Mouse (Mus musculus): ENCODE results near the gene St8sia6. TPM values are rescaled to one million over a fixed set of nuclear protein-coding genes. Genes with fewer than 3 reads are reported as not detected.
"Not testable (repeated sequence)": the region's sequence is repeated elsewhere in the genome, so short reads cannot be mapped to it uniquely, and the experiment has no call there.

The St8sia6 gene
- polyA plus RNA-seq (2017; shearing (Covaris generic)) = 10 to 100 TPM in 2 of 3 experiments, under 1 TPM in 1; 0.88 to 17.6 (median 14.3) TPM

DNA sequence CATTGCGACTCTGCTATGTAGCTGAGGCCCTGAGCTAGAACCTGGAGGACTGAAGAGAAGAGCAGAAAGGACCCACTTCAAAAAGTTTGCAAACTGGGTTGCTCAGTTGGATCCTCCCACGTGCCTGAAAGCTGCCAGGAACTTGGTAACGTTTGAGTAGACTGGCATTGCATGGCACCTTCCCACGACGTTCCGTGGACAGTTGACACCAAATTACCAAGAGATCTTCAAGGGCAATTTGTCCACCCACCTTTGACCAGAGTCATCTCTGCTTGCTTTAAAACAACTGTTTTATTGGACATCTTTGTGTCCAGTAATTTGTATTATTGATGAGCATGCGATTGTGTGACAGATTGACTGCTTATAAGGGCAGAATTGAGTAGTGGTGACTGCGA is at the start of gene St8sia6:
Gene St8sia6, minus strand, starts transcription at position 96 of the 395 bp plus-strand sequence.
- ATAC-seq = no peak

DNA sequence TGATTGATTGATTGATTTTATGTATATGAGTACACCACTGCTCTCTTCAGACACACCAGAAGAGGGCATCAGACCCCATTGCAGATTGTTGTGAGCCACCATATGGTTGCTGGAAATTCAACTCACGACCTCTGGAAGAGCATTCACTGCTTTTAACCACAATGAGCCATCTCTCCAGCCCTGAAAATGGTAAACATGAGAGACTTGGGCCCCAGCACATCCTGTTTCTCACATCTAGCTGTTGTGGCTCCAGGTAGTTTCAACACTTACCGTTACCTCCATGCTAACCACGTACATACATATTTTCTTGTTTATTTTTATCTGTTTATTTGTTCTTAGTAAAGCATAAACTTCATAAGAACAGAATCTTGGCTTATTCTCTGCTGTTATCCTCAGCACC is 42.4 kb upstream of the St8sia6 start:
- peak; percentile 87 for ATAC-seq

DNA sequence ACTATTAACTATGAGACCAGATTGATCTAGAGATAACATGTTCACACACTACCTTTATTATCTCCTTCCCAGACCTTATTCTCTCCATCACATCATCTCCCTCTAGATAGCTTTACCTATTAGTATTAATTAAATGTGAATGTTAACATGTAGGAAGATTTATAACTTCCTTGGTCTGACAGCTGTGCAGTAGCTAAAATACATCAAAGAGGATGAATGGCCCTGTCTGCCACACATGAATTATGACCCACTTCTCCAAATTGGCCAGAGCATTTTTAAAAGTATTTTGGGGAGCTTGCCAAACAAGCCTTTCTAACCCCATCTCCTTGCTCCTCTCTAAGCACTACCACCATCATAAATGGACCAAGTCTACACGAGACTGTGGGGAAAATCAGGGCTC is 41.1 kb upstream of the St8sia6 start:
- no peak for ATAC-seq

DNA sequence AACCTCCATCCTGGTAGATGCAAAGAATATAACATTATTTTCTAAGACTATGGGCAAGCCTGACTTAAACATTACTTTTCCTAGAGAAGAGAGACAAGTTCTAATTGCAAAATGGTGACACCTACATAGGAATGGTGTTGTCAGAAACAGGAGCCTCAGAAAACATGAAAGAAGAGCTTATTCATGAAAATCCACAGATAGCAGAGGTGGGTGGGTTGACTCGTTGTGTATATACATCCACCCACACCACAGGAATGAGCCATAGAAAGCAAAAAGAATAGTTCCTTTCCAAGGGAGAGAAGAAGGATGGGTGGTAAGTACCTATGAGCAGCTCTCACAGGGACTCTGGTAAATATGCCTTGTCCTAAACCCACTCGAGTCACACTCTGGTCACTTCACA is 22.8 kb upstream of the St8sia6 start:
- ATAC-seq = no peak

DNA sequence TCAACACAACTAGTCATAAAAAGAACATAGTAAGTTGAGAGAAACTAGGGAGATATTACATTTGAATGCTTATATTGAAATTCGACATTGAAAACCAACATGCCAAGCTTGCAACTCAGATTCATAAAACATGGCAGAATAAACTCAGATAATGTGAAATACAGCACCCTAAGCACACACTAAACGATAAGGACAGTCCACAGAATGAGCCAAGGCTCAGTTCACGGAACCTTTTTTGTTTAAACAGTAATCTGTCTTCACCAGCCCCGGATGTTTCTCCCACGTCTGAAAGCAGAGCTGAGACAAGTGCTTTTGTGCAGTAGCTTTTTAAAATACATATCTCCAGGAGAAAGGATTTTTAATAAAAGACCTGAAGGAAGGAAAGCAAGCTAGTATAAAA is 14.7 kb upstream of the St8sia6 start:
- ATAC-seq = no peak

DNA sequence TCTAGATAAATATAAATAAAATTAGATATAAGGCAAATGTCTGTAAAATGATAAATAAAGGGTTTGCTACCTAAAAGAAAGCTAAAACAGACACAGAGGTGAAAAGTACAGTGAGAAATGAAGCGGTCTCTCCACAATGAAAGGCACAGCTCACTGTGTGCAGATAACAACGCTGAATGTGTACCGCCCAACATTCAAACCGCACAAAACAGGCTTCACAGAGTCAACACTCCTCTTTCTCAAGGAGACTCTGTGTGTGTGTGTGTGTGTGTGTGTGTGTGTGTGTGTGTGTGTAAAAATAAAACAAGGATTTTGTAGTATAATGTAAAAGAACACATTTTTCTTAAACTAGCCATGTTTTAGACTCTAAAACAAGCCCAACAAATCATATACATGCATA is 14.1 kb upstream of the St8sia6 start:
- no peak for ATAC-seq

DNA sequence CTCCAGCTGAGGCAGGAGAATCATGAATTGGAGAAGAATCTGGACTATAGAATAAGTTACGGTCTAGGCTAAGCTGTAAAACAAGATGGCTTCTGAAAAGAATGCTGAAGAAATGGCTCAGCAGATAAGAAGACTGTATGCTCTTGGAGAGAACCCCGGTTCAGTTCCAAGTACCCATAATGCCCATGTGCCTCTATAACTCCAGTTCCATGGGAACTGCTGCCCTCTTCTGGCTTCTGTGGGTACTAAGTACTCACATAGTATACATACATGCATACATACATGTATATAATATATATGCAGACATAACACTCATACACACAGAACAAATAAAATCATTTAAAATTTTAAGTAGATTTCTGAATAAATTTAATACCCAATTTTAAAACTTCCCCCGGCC is 12.3 kb upstream of the St8sia6 start:
- ATAC-seq = peak; percentile 54

DNA sequence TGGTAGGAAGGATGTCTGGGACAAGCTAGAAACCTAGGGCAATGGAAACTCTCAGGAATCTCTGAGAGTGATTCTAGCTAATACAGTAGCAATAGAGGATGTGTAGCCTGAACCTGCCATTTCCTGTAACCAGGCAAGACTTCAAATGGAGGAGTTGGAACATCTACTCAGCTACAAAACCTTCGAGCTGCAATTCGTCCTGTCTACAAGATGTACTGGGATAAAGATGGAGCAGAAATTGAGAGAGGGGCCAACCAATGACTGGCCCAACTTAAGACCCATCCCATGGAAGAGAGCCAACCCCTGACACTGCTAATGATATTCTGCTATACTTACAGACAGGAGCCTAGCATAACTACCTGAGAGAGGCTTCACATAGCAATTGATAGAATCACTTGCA is 6.8 kb upstream of the St8sia6 start:
- ATAC-seq = no peak

DNA sequence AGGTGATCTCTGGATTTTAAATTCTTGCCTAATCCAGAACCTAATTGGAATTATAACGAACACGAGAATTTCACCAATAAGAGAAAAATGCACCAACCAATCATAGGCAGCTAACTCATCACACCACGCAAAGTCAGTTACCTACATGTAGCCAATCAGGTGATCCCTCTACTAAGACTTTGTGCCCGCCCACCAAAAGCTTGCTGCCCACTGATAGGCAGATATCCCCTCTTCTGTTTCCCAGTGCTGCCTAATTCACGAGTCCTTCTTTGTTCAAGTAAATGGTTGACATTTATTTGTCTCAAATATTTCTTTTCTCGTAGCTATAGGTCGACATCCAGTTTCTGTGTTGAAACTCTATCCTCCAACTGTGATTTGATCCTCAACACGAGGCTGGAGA is 582 bp upstream of the St8sia6 start:
- no peak for ATAC-seq

DNA sequence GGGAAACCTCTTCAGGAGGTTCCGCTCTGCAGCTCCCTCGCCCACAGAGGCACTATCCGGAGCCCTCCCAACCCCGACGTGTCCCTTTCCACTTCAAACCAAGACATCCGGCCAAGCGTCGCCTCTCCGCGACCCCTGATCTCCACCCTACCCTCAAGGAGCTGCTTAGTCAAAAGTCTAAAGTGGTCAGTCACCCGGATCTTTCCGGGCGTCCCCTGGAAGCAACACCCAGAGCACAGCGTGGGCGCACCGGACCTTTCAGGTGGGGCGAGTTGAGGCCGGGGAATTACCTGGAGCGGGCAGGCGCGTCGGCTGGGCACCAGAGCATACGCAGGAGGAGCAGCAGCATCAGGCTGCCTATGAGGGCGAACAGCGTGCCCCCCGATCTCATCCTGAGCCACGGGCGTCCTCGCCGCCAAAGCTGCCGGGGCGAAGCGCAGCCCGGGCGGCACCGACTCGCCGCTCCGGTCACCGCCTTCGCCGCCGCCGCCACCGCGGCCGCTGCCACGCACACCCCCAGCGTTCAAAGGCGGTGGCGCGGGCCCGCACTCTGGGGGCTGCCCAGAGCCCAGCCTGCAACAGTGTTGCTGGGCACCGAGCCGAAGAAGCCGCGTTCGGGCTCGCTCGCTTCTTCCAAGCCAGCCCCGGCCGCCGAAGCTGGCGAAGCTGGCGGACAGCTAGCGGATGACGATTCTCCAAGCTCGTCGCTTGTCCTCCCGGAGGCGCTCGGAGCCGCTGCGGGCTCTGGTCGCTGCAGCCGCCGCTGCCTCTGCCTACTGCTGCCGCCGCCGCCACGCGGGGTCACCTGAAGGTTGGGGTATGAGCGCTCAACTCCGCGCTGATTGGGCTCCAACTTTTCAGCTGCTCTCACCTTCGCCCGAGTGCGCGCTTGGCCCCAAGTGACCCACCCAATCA is 553 bp downstream of the St8sia6 start:
- peak; percentile 63 for ATAC-seq

DNA sequence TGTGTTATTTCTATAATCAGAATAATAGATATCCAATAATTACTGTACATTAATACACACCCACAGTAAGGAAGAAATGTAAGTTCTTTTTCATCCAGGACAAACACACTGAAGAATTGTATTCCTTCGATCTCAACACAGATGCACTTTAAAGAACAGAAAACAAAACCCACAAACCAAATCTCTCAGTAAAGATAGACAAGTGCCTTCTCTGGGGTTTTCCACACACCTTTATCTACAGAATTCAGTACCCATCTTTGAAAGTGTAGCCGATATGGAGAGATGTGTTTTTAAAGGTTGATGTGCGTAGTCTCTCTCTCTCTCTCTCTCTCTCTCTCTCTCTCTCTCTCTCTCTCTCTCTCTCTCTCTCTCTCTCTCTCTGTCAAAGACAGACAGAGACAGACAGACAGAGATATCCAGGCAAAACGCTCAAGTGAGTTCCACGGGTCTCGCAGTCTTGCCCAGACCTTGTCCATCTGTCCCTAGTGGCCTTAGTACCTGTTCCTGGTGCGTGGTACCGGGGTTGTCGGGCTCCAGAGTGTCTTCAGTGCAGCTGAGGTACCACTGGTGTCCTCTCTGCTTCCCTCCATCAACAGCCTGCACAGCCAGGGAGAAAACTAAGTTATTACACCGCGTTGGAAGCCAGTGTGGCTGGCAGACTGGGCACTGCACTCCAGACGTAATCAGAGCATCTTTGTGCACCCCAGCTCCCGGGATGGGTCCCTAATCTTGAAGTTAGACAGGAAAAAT is 1.4 kb downstream of the St8sia6 start:
- ATAC-seq = peak; percentile 19

DNA sequence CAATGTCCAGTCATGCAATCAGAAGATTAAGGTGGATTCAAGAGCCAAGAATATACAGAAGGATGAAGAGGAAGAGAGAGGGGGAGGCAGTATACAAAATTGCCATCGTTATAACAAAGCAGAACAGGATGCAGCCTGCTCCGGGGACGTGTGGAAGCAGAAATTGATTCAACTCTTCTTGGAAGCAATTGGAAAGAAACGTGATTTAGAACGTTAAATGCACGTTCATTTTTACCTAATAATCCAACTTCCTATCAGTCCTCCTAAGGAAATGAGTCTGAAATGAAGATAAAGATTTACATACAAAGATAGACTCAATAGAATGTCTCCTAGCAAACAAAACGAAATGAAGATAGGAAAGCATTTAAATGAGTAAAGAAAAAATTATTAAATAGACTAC is 2.3 kb downstream of the St8sia6 start:
- ATAC-seq = no peak

DNA sequence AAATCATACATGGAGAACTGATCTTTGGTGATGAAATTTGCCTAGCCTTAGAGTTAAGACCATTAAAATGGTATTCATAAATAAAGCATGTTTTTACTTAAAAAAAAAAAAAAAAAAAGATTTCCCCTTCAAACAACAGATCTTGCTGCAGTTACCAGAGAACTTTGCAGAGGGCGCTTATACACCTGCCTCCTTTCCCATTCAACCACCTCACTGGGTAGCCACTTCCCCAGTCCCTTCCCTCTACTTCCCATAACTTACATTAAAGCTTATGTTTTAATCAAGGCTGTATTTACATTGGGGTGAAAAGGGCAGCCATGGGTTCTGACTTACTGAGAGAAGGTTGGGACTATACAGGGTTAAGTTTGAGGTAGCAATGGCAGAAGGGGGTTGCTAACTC is 4.5 kb downstream of the St8sia6 start:
- no peak for ATAC-seq

DNA sequence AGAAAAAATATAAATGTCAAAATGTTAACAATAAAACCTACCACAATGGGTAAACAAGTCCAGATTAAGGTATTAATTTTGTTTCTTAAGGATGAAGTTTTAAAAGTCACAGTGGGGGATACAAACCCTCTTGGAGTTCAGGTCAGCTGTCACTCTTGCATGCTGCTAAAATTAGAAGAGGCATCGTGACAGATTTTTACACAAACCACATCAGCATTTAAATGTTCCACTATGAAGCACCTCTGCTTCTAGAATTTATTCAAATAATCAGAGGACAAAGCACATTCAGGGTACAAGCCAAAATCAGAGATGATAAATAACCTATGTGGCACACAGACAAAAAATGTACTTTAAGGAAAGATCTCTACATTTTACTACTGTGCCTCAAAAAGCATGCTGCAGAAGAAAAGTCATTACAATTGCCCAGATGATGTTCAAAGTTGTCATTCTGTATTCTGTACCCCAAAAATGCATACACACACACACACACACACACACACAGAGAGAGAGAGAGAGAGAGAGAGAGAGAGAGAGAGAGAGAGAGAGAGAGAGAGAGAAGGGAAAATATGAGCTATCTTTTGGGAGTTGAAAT is 7.2 kb downstream of the St8sia6 start:
- no peak for ATAC-seq

DNA sequence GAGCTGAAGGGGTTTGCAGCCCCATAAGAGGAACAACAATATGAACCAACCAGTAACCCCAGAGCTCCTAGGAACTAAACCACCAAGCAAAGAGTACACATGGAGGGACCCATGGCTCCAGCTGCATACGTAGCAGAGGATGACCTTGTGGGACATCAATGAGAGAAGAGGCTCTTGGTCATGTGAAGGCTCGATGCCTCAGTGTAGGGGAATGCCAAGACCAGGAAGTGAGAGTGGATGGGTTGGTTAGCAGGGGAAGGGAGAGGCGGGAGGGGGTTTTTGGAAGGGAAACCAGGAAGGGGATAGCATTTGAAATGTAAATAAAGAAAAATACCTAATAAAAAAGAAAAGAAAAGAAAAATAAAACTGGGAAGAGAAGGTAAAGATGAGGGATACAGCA is 7.9 kb downstream of the St8sia6 start:
- ATAC-seq = not testable (repeated sequence)

DNA sequence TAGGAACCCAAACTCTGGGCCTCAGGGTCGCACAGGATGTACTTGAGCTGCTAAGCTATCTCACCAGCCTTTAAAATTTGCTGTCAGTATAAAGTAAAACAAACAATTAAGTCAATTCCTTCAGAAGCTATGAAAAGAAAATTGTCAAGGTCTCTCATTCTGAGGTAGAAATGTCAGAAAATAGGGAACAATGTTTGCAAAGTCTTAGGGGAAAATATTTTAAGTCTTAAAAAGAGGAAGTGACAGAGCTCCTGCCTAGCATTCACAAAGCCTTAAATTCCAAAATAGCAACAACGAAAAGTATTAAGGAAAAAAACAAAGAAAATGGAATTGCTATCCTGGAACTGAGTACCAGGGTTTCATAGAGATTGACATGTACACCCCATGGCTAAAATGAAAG is 8.6 kb downstream of the St8sia6 start:
- ATAC-seq = peak; percentile 43

DNA sequence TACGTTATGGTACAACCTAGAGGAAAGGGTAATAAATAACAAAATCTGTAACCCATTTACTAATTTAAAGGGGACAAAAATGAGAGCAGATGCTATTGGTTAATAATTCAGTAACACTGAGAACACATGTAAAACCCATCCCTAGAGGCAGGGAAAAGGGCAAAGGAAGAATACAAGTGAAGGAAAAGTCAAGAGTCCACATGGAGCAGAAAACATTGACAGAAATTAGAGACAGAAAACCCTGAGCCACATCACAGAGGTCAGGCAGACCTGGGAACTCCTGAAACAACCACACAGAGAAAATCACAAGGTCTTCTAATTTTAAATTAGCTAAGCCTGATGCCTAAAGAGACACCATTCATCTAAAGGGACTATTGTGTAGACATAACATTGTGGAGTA is 9.4 kb downstream of the St8sia6 start:
- ATAC-seq = no peak

DNA sequence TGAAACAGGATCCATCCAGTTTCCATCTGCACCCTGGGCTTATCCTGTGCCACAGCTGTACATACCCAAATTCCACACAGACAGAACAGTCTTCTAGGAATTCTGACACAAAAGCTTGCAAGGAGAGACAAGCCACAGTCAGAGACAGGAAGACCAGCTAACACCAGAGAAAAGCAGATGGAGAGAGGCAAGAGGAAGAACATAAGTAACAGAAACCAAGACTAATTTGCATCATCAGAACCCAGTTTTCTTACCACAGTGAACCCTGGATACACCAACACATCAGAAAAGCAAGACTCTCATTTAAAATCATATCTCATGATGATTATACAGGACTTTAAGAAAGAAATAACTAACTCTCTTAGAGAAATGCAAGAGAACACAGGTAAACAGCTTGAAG is 16.8 kb downstream of the St8sia6 start:
- peak; percentile 18 for ATAC-seq

DNA sequence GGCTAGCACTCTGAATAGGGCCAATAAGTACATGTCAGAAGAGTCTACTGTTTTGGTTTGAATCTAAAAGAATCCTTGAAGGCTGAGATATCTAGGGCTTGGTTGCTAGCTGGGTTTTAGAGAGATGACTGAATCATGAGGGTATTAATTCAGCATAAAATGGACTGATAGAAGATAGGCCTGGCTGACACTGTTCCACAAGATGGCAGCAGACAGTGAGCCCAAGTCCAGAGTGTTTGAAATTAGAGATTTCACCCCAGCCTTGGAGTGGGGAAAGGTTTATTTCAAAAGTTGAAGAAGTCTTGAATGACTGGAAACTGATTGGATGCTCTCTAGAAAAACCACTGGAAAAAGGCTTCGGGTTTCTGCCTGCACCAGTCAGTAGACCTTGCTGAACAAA is 17.4 kb downstream of the St8sia6 start:
- ATAC-seq = no peak

DNA sequence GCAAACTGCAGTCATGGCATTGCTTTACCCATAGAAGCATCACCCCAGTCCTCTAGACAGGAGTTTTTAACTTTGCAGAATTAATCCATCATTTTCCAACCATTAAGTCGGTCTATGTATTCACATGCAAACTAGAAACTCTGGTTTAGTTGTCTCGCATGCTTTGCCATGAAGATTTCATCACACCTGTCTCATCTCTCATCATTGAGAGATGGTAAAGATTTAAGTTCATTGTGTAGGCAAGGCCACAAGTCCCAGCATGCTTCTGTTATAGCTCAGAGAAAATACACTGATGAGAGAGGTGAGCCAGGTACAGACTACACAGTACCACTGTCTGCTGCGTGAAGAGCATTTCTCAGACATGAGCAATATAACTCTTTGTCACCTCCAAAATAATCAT is 18.8 kb downstream of the St8sia6 start:
- no peak for ATAC-seq

DNA sequence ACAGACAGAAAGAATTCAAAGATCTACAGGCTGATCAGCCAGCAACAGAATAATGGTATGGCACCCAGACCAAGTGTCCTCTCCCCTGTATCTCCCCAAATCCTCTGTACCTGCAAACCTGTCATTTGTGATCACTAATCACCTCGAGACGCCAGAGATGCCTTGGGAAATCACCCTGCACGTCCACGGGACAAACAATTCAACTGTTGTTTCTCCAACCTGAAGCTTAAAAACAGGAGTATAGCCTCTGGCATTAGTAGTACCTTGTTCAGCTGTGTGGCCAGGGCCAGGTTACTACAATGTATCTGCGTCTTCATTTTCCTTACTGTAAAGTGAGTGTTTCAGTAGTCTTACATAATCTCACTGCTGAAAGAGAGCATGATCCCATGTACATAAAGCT is 25.3 kb downstream of the St8sia6 start:
- ATAC-seq = no peak

DNA sequence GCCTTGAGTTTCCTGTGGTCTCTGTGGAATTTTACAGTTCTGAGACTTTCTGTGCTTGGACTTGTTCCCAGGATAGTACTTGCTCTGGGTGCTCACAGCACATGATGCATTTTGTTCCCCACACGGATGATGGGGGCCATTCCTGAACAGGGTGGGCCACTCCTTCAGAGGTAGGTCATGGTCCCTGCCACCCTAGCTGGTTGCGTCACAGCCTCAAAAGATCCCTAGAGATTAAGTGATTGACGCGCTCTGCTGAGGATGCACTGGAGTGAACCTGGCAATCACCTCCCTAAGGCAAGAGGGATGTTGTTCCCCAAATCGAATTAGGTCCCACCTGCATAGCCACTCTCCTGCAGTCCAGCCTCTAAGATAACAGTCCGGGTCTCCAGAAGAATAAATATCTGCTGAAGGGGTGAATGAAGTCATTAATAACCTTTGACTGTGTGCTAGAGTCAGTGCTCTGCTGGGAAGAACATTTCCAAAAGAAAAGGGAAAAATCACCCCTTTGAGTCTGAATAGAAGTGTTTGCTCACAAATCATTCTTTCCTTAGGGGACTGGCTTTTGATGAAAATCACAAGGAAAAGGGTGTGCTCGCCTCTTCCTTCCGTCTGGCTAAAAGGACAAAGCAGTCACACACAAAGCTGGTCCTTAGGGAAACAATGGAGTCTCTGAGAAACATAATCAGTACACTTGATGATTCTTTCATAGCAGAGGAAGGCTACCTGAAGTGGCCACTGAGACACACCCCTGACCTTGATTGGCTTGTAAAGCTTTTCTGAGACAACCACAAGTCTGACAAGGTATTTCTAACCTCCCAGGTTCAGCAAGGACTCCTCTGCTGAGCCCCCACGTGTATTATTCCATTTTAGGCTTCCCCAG is 26.1 kb downstream of the St8sia6 start:
- ATAC-seq = no peak

DNA sequence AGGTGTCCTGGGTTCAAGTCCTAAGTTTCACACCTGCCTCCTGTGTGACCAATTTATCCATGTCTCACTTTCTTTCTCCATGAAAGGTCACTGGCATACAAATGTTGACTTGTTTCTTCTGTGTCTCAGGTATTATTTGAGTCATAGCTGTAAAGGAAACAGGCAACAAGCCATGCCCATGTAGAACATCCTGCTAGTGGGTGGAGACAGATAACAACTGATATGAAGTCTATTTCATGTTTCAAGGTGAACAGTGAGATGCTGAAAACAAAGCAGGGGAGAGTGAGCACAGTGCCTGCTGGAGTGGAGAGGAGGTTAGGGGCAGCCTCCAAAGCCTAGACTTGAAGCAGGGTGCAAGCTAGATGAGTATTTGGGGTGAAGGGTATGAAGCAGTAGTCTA is 33.5 kb downstream of the St8sia6 start:
- ATAC-seq = peak; percentile 77
